Mouse (Mus musculus) olfactory bulb, adult 2 months (tissue): ENCODE measurements around the gene Sgsh.

Experiments used
- CTCF ChIP-seq: fragments of 200-500 bp; IDR thresholded peaks from 2 replicates; pipeline ENCODE4 v1.5.1; 2012; ENCODE audit warnings: low read depth, mild to moderate bottlenecking, low read length, moderate library complexity; ENCODE audit not compliant: insufficient read depth
- POLR2A ChIP-seq: fragments of 200-500 bp; IDR thresholded peaks from 2 replicates; pipeline ENCODE4 v1.6.1; 2012; ENCODE audit warnings: mild to moderate bottlenecking, low read depth, low read length, moderate library complexity; ENCODE audit not compliant: insufficient read depth

GRCm38 (mm10) chr11:119314252-119314936, 40.9 kb downstream of the Sgsh start:
- TF ChIP-seq CTCF: no peak
- TF ChIP-seq POLR2A: no peak
